Mouse (Mus musculus) heart, embryonic 14.5 days (tissue): ENCODE measurements at regions not wholly inside any gene's neighbourhood (a gene's known extent, or its start where the extent isn't known, plus 50 kb on each side); places are given as distances from the start of the nearest gene placed in this dataset.

Experiments used
- ATAC-seq: fragments of 200-750 bp; cut with Nextera tagmentation; 2 replicates; pipeline ENCODE4 v1.8.0; 2017; ENCODE audit warnings: low read depth, moderate TSS enrichment; ENCODE audit not compliant: insufficient number of reproducible peaks, insufficient read depth, low FRiP score
- H3K27ac ChIP-seq, 2 experiments: fragments of 200-500 bp in 1 of 2; fragments of 300-500 bp in 1 of 2; sonication (generic) in 1 of 2; replicated peaks in 1 of 2; 2 replicates each; pipeline ENCODE4 v1.5.1; 2012 to 2014; ENCODE audit warnings: low read depth in 2 of 2, low read length in 2 of 2, control low read depth in 1 of 2, mild to moderate bottlenecking in 1 of 2, mixed read lengths in 1 of 2; ENCODE audit not compliant: control insufficient read depth in 1 of 2, insufficient read depth in 1 of 2
- H3K27me3 ChIP-seq: fragments of 300-500 bp; sonication (generic); 2 replicates; pipeline ENCODE4 v1.6.1; 2014; ENCODE audit warnings: mild to moderate bottlenecking, low read length, control low read depth; ENCODE audit not compliant: control insufficient read depth, insufficient read depth
- H3K36me3 ChIP-seq: fragments of 300-500 bp; sonication (generic); 2 replicates; pipeline ENCODE4 v1.6.1; 2014; ENCODE audit warnings: mild to moderate bottlenecking, control low read depth, low read length, mixed read lengths; ENCODE audit not compliant: control insufficient read depth, insufficient read depth
- H3K4me1 ChIP-seq, 2 experiments: fragments of 200-500 bp in 1 of 2; fragments of 300-500 bp in 1 of 2; sonication (generic) in 1 of 2; 2 replicates each; pipeline ENCODE4 v1.6.1; 2012 to 2014; ENCODE audit warnings: low read length in 2 of 2, control low read depth in 1 of 2, mixed read lengths in 1 of 2; ENCODE audit not compliant: control insufficient read depth in 2 of 2, insufficient read depth in 2 of 2
- H3K4me2 ChIP-seq: fragments of 300-500 bp; sonication (generic); 2 replicates; pipeline ENCODE4 v1.6.1; 2014; ENCODE audit warnings: mild to moderate bottlenecking, low read length
- H3K4me3 ChIP-seq, 2 experiments: fragments of 200-500 bp in 1 of 2; fragments of 300-500 bp in 1 of 2; sonication (generic) in 1 of 2; 2 replicates each; pipeline ENCODE4 v1.5.1; 2012 to 2014; ENCODE audit warnings: low read length in 2 of 2, mild to moderate bottlenecking in 2 of 2, control low read depth in 1 of 2, low read depth in 1 of 2, moderate library complexity in 1 of 2; ENCODE audit not compliant: control insufficient read depth in 1 of 2, insufficient read depth in 1 of 2
- H3K9ac ChIP-seq: fragments of 300-500 bp; sonication (generic); 2 replicates; pipeline ENCODE4 v1.6.1; 2014; ENCODE audit warnings: mild to moderate bottlenecking, low read length
- H3K9me3 ChIP-seq: fragments of 300-500 bp; sonication (generic); 2 replicates; pipeline ENCODE4 v1.6.1; 2016; ENCODE audit warnings: low read length, control low read depth; ENCODE audit not compliant: control insufficient read depth
- WGBS: fragments of 180-500 bp; shearing (Covaris S2); extraction: QIAGEN DNeasy Blood & Tissue Kit; methylation state at CpG from one replicate; pipeline ENCODE4 v1.1.7; 2014; 5-methylcytosine and 5-hydroxymethylcytosine counted together

GRCm38 (mm10) chr6:140995340-140996135 lies 253.5 kb upstream of the Pde3a start:
- no peak overlapping the region for H3K27ac ChIP-seq
- H3K4me3 ChIP-seq, result no peak overlapping the region
- H3K9me3 ChIP-seq, result 0 out of 2 replicates have a peak, but pooled peaks cover 6% of the 10 kb centered on the region
- ATAC-seq, result no peak
- no peak overlapping the region for H3K9ac ChIP-seq
- H3K4me2 ChIP-seq, result no peak overlapping the region
- no peaks in the 10 kb centered on the region for H3K36me3 ChIP-seq
- H3K27me3 ChIP-seq, result no peaks in the 10 kb centered on the region
- WGBS, result 62% methylated on average over 14 of the region's 14 CpGs
- H3K4me1 ChIP-seq, result no peaks in the 10 kb centered on the region

GRCm38 (mm10) chr6:140998069-140998468 lies 251.0 kb upstream of the Pde3a start:
- Histone ChIP-seq H3K4me3 (no peak overlapping the region), H3K27ac (no peak overlapping the region), H3K9ac (no peak overlapping the region), H3K4me2 (no peak overlapping the region), H3K9me3 (0 out of 2 replicates have a peak, but pooled peaks cover 4% of the 10 kb centered on the region), H3K27me3 (no peaks in the 10 kb centered on the region), H3K4me1 (no peaks in the 10 kb centered on the region), H3K36me3 (no peaks in the 10 kb centered on the region)
- no peak for ATAC-seq
- WGBS, result 85% methylated on average over 7 of the region's 7 CpGs

- no peak overlapping the region for H3K4me3 ChIP-seq
- no peaks in the 10 kb centered on the region for H3K36me3 ChIP-seq
- H3K9me3 ChIP-seq, result 0 out of 2 replicates have a peak, but pooled peaks cover 4% of the 10 kb centered on the region
- H3K27me3 ChIP-seq, result no peaks in the 10 kb centered on the region
- no peak overlapping the region for H3K27ac ChIP-seq
- H3K4me2 ChIP-seq, result no peak overlapping the region
- no peak overlapping the region for H3K9ac ChIP-seq
- 17% methylated on average over 2 of the region's 2 CpGs for WGBS
- ATAC-seq, result no peak
- no peaks in the 10 kb centered on the region for H3K4me1 ChIP-seq
Observed at GRCm38 (mm10) chr6:141000552-141000951, 248.5 kb upstream of the Pde3a start.

GRCm38 (mm10) chr6:141001306-141001705 lies 247.8 kb upstream of the Pde3a start:
- 60% methylated on average over 3 of the region's 3 CpGs for WGBS
- Histone ChIP-seq H3K4me1 (no peaks in the 10 kb centered on the region), H3K4me3 (no peak overlapping the region), H3K9ac (no peak overlapping the region), H3K27ac (no peak overlapping the region), H3K36me3 (no peaks in the 10 kb centered on the region), H3K9me3 (0 out of 2 replicates have a peak, but pooled peaks cover 4% of the 10 kb centered on the region), H3K4me2 (no peak overlapping the region), H3K27me3 (no peaks in the 10 kb centered on the region)
- ATAC-seq, result no peak

- ATAC-seq, result no peak
- no peaks in the 10 kb centered on the region for H3K36me3 ChIP-seq
- H3K4me2 ChIP-seq, result no peak overlapping the region
- peaks cover 0 to 4% of the 10 kb centered on the region in 2 experiments; a peak in 1 of 4 replicates for H3K4me1 ChIP-seq
- H3K9ac ChIP-seq, result no peak overlapping the region
- no peak overlapping the region for H3K27ac ChIP-seq
- no peak overlapping the region for H3K4me3 ChIP-seq
- H3K9me3 ChIP-seq, result 0 out of 2 replicates have a peak, but pooled peaks cover 3% of the 10 kb centered on the region
- no peaks in the 10 kb centered on the region for H3K27me3 ChIP-seq
- WGBS, result 85% methylated on average over 11 of the region's 11 CpGs
Observed at GRCm38 (mm10) chr6:141015055-141015681, 233.9 kb upstream of the Pde3a start.

- WGBS, result 61% methylated on average over 4 of the region's 4 CpGs
- Histone ChIP-seq H3K4me2 (no peak overlapping the region), H3K9ac (no peak overlapping the region), H3K4me1 (peaks cover 0 to 4% of the 10 kb centered on the region in 2 experiments; a peak in 1 of 4 replicates), H3K27me3 (no peaks in the 10 kb centered on the region), H3K27ac (no peak overlapping the region), H3K36me3 (no peaks in the 10 kb centered on the region), H3K4me3 (no peak overlapping the region), H3K9me3 (no peaks in the 10 kb centered on the region)
- no peak for ATAC-seq
Observed at GRCm38 (mm10) chr6:141023501-141023900, 225.6 kb upstream of the Pde3a start.

GRCm38 (mm10) chr6:141027353-141027752 lies 221.7 kb upstream of the Pde3a start:
- no peak overlapping the region for H3K9ac ChIP-seq
- H3K9me3 ChIP-seq, result no peaks in the 10 kb centered on the region
- 58% methylated on average over 4 of the region's 4 CpGs for WGBS
- H3K27ac ChIP-seq, result no peak overlapping the region; a peak in 1 of 4 replicates
- H3K4me2 ChIP-seq, result no peak overlapping the region
- no peak overlapping the region for H3K4me3 ChIP-seq
- H3K4me1 ChIP-seq, result peaks cover 0 to 2% of the 10 kb centered on the region in 2 experiments; a peak in 2 of 4 replicates
- no peaks in the 10 kb centered on the region for H3K36me3 ChIP-seq
- H3K27me3 ChIP-seq, result no peaks in the 10 kb centered on the region
- ATAC-seq, result no peak
